Mouse (Mus musculus): ENCODE measurements around the gene Mtif3. TPM values are rescaled to one million over a fixed set of nuclear protein-coding genes. Genes with fewer than 3 reads are reported as not detected.

Mtif3 gene
- polyA plus RNA-seq, 3 experiments from 2014 or later: 44.4 to 59.1 (median 50.4) TPM

GRCm38 (mm10) chr5:146914088-146914766, 49.4 kb downstream of the Mtif3 start:
- no peak for ATAC-seq

- no peak for ATAC-seq
These were observed 50.2 kb downstream of the Mtif3 start for GRCm38 (mm10) chr5:146913355-146913754.

- no peak for ATAC-seq
These were observed 51.4 kb downstream of the Mtif3 start for GRCm38 (mm10) chr5:146912206-146912605.

GRCm38 (mm10) chr5:146908629-146909028, 55.0 kb downstream of the Mtif3 start:
- no peak for ATAC-seq

- ATAC-seq: no peak
These were observed 56.1 kb downstream of the Mtif3 start for GRCm38 (mm10) chr5:146907533-146907932.

- peak; percentile 62 for ATAC-seq
These were observed 58.0 kb downstream of the Mtif3 start for GRCm38 (mm10) chr5:146905486-146906172.

GRCm38 (mm10) chr5:146904404-146904803, 59.2 kb downstream of the Mtif3 start:
- ATAC-seq: peak; percentile 92

Other genes with a start within 250 kb of the Mtif3 start
- gene Usp12, start 168.8 kb downstream of the Mtif3 start, polyA plus RNA-seq (2017; shearing (Covaris generic)): 1 to 10 TPM; 4.5 to 6.7 (median 5.8) TPM
- gene Rpl21, start 130.9 kb downstream of the Mtif3 start, polyA plus RNA-seq (2017; shearing (Covaris generic)): 1,000 to 10,000 TPM in 1 of 3 experiments, 100 to 1,000 TPM in 2; 475 to 1,461 (median 755) TPM
- gene Rasl11a, start 118.7 kb downstream of the Mtif3 start, polyA plus RNA-seq (2017; shearing (Covaris generic)): 10 to 100 TPM in 1 of 3 experiments, 1 to 10 TPM in 2; 6.9 to 10.7 (median 8.0) TPM
- 10 to 100 TPM; 13.5 to 44.2 (median 38.2) TPM for gene Gtf3a, start 15.1 kb downstream of the Mtif3 start, polyA plus RNA-seq (2017; shearing (Covaris generic))
- gene Lnx2, start 112.8 kb upstream of the Mtif3 start, polyA plus RNA-seq (2017; shearing (Covaris generic)): 10 to 100 TPM; 21.4 to 30.5 (median 28.0) TPM
- gene Polr1d, start 113.2 kb upstream of the Mtif3 start, polyA plus RNA-seq (2017; shearing (Covaris generic)): 100 to 1,000 TPM; 137 to 194 (median 168) TPM
- gene Gsx1, start 224.9 kb upstream of the Mtif3 start, polyA plus RNA-seq (2017; shearing (Covaris generic)): not detected